Mouse (Mus musculus): ENCODE data around the gene Mosmo. TPM values are rescaled to one million over a fixed set of nuclear protein-coding genes. Genes with fewer than 3 reads are reported as not detected.
"Not testable (repeated sequence)": the region's sequence is repeated elsewhere in the genome, so short reads cannot be mapped to it uniquely, and the experiment has no call there.

Gene Mosmo
- polyA plus RNA-seq, 1 experiment from 2014 or later: 14.9 TPM

- H3K27ac ChIP-seq (replicated peaks in 1 of 2; ENCODE audit: control insufficient read depth in 1 of 2, insufficient read depth in 1 of 2, low read depth in 2 of 2, low read length in 2 of 2): no peak overlapping the region
- ATAC-seq (ENCODE audit: insufficient number of reproducible peaks, insufficient read depth, low FRiP score, low read depth): no peak
- no peaks in the 10 kb centered on the region for H3K9me3 ChIP-seq (ENCODE audit: control insufficient read depth, low read length)
- no peak overlapping the region for H3K9ac ChIP-seq (ENCODE audit: low read length)
- no peak overlapping the region for H3K4me2 ChIP-seq (ENCODE audit: low read length)
- WGBS: 50% methylated on average over 3 of the region's 3 CpGs
- peaks cover 0 to 9% of the 10 kb centered on the region in 2 experiments; a peak in 1 of 4 replicates for H3K4me1 ChIP-seq (ENCODE audit: control insufficient read depth in 2 of 2, insufficient read depth in 2 of 2, low read length in 2 of 2)
- no peak overlapping the region for H3K4me3 ChIP-seq (ENCODE audit: control insufficient read depth in 1 of 2, insufficient read depth in 1 of 2, low read depth in 1 of 2, low read length in 2 of 2)
- H3K27me3 ChIP-seq (ENCODE audit: control insufficient read depth, insufficient read depth, low read length): no peaks in the 10 kb centered on the region
- H3K36me3 ChIP-seq (ENCODE audit: control insufficient read depth, insufficient read depth, low read length): no peaks in the 10 kb centered on the region
Observed at GRCm38 (mm10) chr7:120703888-120704287, 26.5 kb downstream of the Mosmo start.

GRCm38 (mm10) chr7:120712071-120712470 is 34.7 kb downstream of the Mosmo start:
- 95% methylated on average over 2 of the region's 2 CpGs for WGBS
- H3K36me3 ChIP-seq (ENCODE audit: control insufficient read depth, insufficient read depth, low read length): no peaks in the 10 kb centered on the region

GRCm38 (mm10) chr7:120713225-120713624 is 35.8 kb downstream of the Mosmo start:
- Histone ChIP-seq H3K9ac (ENCODE audit: low read length) (no peak overlapping the region), H3K9me3 (ENCODE audit: control insufficient read depth, low read length) (no peaks in the 10 kb centered on the region), H3K27ac (replicated peaks in 1 of 2; ENCODE audit: control insufficient read depth in 1 of 2, insufficient read depth in 1 of 2, low read depth in 2 of 2, low read length in 2 of 2) (no peak overlapping the region; a peak in 1 of 4 replicates), H3K4me2 (ENCODE audit: low read length) (no peak overlapping the region), H3K4me1 (ENCODE audit: control insufficient read depth in 2 of 2, insufficient read depth in 2 of 2, low read length in 2 of 2) (peaks cover 0 to 3% of the 10 kb centered on the region in 2 experiments; a peak in 2 of 4 replicates), H3K27me3 (ENCODE audit: control insufficient read depth, insufficient read depth, low read length) (no peaks in the 10 kb centered on the region), H3K4me3 (ENCODE audit: control insufficient read depth in 1 of 2, insufficient read depth in 1 of 2, low read depth in 1 of 2, low read length in 2 of 2) (no peak overlapping the region), H3K36me3 (ENCODE audit: control insufficient read depth, insufficient read depth, low read length) (no peaks in the 10 kb centered on the region)
- ATAC-seq (ENCODE audit: insufficient number of reproducible peaks, insufficient read depth, low FRiP score, low read depth): no peak
- WGBS: 83% methylated on average over 2 of the region's 2 CpGs

More at GRCm38 (mm10) chr7:120712071-120712470, 34.7 kb downstream of the Mosmo start:
- Histone ChIP-seq H3K27me3 (ENCODE audit: control insufficient read depth, insufficient read depth, low read length) (no peaks in the 10 kb centered on the region), H3K4me1 (ENCODE audit: control insufficient read depth in 2 of 2, insufficient read depth in 2 of 2, low read length in 2 of 2) (peaks cover 0 to 3% of the 10 kb centered on the region in 2 experiments; a peak in 2 of 4 replicates), H3K4me3 (ENCODE audit: control insufficient read depth in 1 of 2, insufficient read depth in 1 of 2, low read depth in 1 of 2, low read length in 2 of 2) (no peak overlapping the region), H3K9me3 (ENCODE audit: control insufficient read depth, low read length) (no peaks in the 10 kb centered on the region), H3K4me2 (ENCODE audit: low read length) (no peak overlapping the region), H3K9ac (ENCODE audit: low read length) (no peak overlapping the region), H3K27ac (replicated peaks in 1 of 2; ENCODE audit: control insufficient read depth in 1 of 2, insufficient read depth in 1 of 2, low read depth in 2 of 2, low read length in 2 of 2) (no peak overlapping the region)
- ATAC-seq (ENCODE audit: insufficient number of reproducible peaks, insufficient read depth, low FRiP score, low read depth): no peak

GRCm38 (mm10) chr7:120713951-120714350 is 36.5 kb downstream of the Mosmo start:
- peak overlapping the region; percentile 22 for H3K4me2 ChIP-seq (ENCODE audit: low read length)
- not testable (repeated sequence) for H3K36me3 ChIP-seq (ENCODE audit: control insufficient read depth, insufficient read depth, low read length)

GRCm38 (mm10) chr7:120717261-120717660 is 39.8 kb downstream of the Mosmo start:
- H3K36me3 ChIP-seq (ENCODE audit: control insufficient read depth, insufficient read depth, low read length): no peaks in the 10 kb centered on the region
- 64% methylated on average over 2 of the region's 2 CpGs for WGBS
- H3K27me3 ChIP-seq (ENCODE audit: control insufficient read depth, insufficient read depth, low read length): no peaks in the 10 kb centered on the region
- no peak overlapping the region for H3K9ac ChIP-seq (ENCODE audit: low read length)
- no peak overlapping the region for H3K27ac ChIP-seq (replicated peaks in 1 of 2; ENCODE audit: control insufficient read depth in 1 of 2, insufficient read depth in 1 of 2, low read depth in 2 of 2, low read length in 2 of 2)
- H3K9me3 ChIP-seq (ENCODE audit: control insufficient read depth, low read length): no peaks in the 10 kb centered on the region
- no peak overlapping the region for H3K4me3 ChIP-seq (ENCODE audit: control insufficient read depth in 1 of 2, insufficient read depth in 1 of 2, low read depth in 1 of 2, low read length in 2 of 2)
- no peak for ATAC-seq (ENCODE audit: insufficient number of reproducible peaks, insufficient read depth, low FRiP score, low read depth)
- H3K4me1 ChIP-seq (ENCODE audit: control insufficient read depth in 2 of 2, insufficient read depth in 2 of 2, low read length in 2 of 2): peaks cover 0 to 3% of the 10 kb centered on the region in 2 experiments; a peak in 2 of 4 replicates
- no peak overlapping the region for H3K4me2 ChIP-seq (ENCODE audit: low read length)

More at GRCm38 (mm10) chr7:120713951-120714350, 36.5 kb downstream of the Mosmo start:
- H3K9me3 ChIP-seq (ENCODE audit: control insufficient read depth, low read length); H3K4me3 ChIP-seq (ENCODE audit: control insufficient read depth in 1 of 2, insufficient read depth in 1 of 2, low read depth in 1 of 2, low read length in 2 of 2); H3K27me3 ChIP-seq (ENCODE audit: control insufficient read depth, insufficient read depth, low read length); H3K4me1 ChIP-seq (ENCODE audit: control insufficient read depth in 2 of 2, insufficient read depth in 2 of 2, low read length in 2 of 2); ATAC-seq (ENCODE audit: insufficient number of reproducible peaks, insufficient read depth, low FRiP score, low read depth): not testable (repeated sequence)
- Histone ChIP-seq H3K27ac (replicated peaks in 1 of 2; ENCODE audit: control insufficient read depth in 1 of 2, insufficient read depth in 1 of 2, low read depth in 2 of 2, low read length in 2 of 2) (peak overlapping the region in 1 of 2 experiments; percentile 43; a peak in 1 of 4 replicates), H3K9ac (ENCODE audit: low read length) (0 out of 2 replicates have a peak overlapping the region, but pooled peaks have one; percentile 1)
- WGBS: 52% methylated on average over 11 of the region's 11 CpGs

GRCm38 (mm10) chr7:120721051-120721450 is 43.6 kb downstream of the Mosmo start:
- Histone ChIP-seq H3K9me3 (ENCODE audit: control insufficient read depth, low read length) (no peaks in the 10 kb centered on the region), H3K36me3 (ENCODE audit: control insufficient read depth, insufficient read depth, low read length) (peaks cover under 1% of the 10 kb centered on the region; the same call in 1 of the 2 replicates), H3K4me2 (ENCODE audit: low read length) (no peak overlapping the region), H3K27ac (replicated peaks in 1 of 2; ENCODE audit: control insufficient read depth in 1 of 2, insufficient read depth in 1 of 2, low read depth in 2 of 2, low read length in 2 of 2) (no peak overlapping the region), H3K9ac (ENCODE audit: low read length) (no peak overlapping the region), H3K4me3 (ENCODE audit: control insufficient read depth in 1 of 2, insufficient read depth in 1 of 2, low read depth in 1 of 2, low read length in 2 of 2) (no peak overlapping the region), H3K27me3 (ENCODE audit: control insufficient read depth, insufficient read depth, low read length) (no peaks in the 10 kb centered on the region), H3K4me1 (ENCODE audit: control insufficient read depth in 2 of 2, insufficient read depth in 2 of 2, low read length in 2 of 2) (no peaks in the 10 kb centered on the region; a peak in 1 of 4 replicates)
- WGBS: 84% methylated on average over 5 of the region's 5 CpGs
- ATAC-seq (ENCODE audit: insufficient number of reproducible peaks, insufficient read depth, low FRiP score, low read depth): no peak

GRCm38 (mm10) chr7:120721456-120721855 is 44.0 kb downstream of the Mosmo start:
- Histone ChIP-seq H3K27me3 (ENCODE audit: control insufficient read depth, insufficient read depth, low read length) (no peaks in the 10 kb centered on the region), H3K9ac (ENCODE audit: low read length) (no peak overlapping the region), H3K4me3 (ENCODE audit: control insufficient read depth in 1 of 2, insufficient read depth in 1 of 2, low read depth in 1 of 2, low read length in 2 of 2) (no peak overlapping the region), H3K9me3 (ENCODE audit: control insufficient read depth, low read length) (no peaks in the 10 kb centered on the region), H3K4me2 (ENCODE audit: low read length) (no peak overlapping the region), H3K27ac (replicated peaks in 1 of 2; ENCODE audit: control insufficient read depth in 1 of 2, insufficient read depth in 1 of 2, low read depth in 2 of 2, low read length in 2 of 2) (no peak overlapping the region), H3K36me3 (ENCODE audit: control insufficient read depth, insufficient read depth, low read length) (peaks cover 4% of the 10 kb centered on the region), H3K4me1 (ENCODE audit: control insufficient read depth in 2 of 2, insufficient read depth in 2 of 2, low read length in 2 of 2) (no peaks in the 10 kb centered on the region; a peak in 1 of 4 replicates)
- 90% methylated on average over 8 of the region's 8 CpGs for WGBS
- ATAC-seq (ENCODE audit: insufficient number of reproducible peaks, insufficient read depth, low FRiP score, low read depth): no peak

- no peaks in the 10 kb centered on the region for H3K27me3 ChIP-seq (ENCODE audit: control insufficient read depth, insufficient read depth, low read length)
- peaks cover 5% of the 10 kb centered on the region for H3K36me3 ChIP-seq (ENCODE audit: control insufficient read depth, insufficient read depth, low read length)
- H3K9me3 ChIP-seq (ENCODE audit: control insufficient read depth, low read length): no peaks in the 10 kb centered on the region
- no peak for ATAC-seq (ENCODE audit: insufficient number of reproducible peaks, insufficient read depth, low FRiP score, low read depth)
- H3K27ac ChIP-seq (replicated peaks in 1 of 2; ENCODE audit: control insufficient read depth in 1 of 2, insufficient read depth in 1 of 2, low read depth in 2 of 2, low read length in 2 of 2): no peak overlapping the region
- no peak overlapping the region for H3K4me2 ChIP-seq (ENCODE audit: low read length)
- no peak overlapping the region for H3K9ac ChIP-seq (ENCODE audit: low read length)
- WGBS: 90% methylated on average over 4 of the region's 4 CpGs
- H3K4me3 ChIP-seq (ENCODE audit: control insufficient read depth in 1 of 2, insufficient read depth in 1 of 2, low read depth in 1 of 2, low read length in 2 of 2): no peak overlapping the region
- no peaks in the 10 kb centered on the region for H3K4me1 ChIP-seq (ENCODE audit: control insufficient read depth in 2 of 2, insufficient read depth in 2 of 2, low read length in 2 of 2)
Observed at GRCm38 (mm10) chr7:120722063-120722462, 44.6 kb downstream of the Mosmo start.

Data from heart, embryonic 14.5 days (tissue).